Mouse (Mus musculus): ENCODE results near the gene Fgf22.

DNA sequence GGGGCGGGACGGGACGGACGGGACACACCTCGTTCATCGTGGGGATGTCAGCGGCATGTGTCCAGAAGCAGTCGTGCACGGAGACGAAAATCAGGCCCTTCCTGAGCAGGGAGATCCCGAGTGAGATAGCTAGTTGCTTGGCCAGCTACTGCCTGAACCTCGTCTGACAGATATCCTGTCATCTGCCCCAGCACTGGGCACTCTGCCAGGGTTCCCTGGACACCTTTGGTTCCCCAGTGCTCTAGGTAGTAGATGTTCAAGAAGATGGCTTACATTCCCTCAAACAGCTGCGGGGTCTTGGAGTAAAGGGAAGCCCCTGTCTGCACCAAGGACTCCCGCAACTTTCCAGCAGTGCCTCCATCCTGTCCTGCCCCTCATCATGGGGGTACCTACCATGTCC lies 18.2 kb upstream of the Fgf22 start:
- no peak for TF ChIP-seq CTCF (IDR thresholded peaks at IDR 0.05; ENCODE audit: borderline replicate concordance, control insufficient read depth, extremely low read depth, insufficient read depth, low read length, poor library complexity)
- no peak for TF ChIP-seq POLR2A (IDR thresholded peaks at IDR 0.05; ENCODE audit: control insufficient read depth, extremely low read depth, insufficient read depth, low read length, poor library complexity)

All from thymus, adult 2 months (tissue).